Mouse (Mus musculus) NIH3T3 (cell line): Measurements from ENCODE around the gene Ppl.

Source experiments
- DNase-seq: peaks from one replicate; pipeline ENCODE4 v3.0.0-alpha.2; 2012; ENCODE audit warnings: low read depth

The Ppl gene

DNA sequence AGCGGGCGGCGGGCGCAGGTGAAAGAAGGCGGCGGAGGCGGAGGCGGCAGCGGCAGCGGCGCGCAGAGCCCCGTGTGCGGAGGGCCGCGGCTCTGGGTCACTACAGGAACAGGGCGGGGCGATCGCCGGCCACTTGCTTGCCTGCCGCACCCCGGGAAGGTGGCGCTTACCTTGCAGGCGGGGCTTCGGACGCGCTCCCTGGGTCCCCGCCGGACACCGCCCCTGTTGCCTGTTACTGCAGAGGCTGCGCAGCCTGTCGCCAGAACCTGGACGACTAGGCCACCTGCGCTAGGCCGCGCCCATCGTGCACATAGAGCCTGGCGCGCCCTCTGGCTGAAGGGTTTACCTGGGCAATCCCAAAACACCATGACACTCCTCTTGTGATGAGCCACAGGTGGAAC lies at the start of gene Ppl:
Gene Ppl (minus strand): TSS at position 21 of the 401 bp plus-strand sequence.
- no peak for DNase-seq

DNA sequence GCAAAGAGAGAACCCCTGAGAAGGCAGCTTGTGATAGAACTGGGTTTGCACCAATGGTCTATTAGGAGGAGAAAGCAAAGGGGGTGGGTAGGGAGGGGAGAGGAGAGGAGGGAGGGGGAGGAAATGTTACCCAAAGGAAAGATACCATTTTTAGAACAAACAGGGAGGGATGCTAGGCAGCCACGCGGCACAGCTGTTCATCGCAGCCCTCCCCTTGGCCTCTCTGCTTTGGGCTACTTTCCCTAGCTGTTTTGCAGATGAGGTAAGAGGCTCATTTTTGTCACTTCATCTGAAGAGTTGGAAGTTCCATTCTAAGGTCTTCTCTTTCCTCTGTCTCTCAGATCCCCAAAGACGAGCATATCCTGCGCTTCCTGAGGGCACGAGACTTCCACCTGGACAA lies 40.4 kb upstream of the Ppl start:
- DNase-seq, result no peak

DNA sequence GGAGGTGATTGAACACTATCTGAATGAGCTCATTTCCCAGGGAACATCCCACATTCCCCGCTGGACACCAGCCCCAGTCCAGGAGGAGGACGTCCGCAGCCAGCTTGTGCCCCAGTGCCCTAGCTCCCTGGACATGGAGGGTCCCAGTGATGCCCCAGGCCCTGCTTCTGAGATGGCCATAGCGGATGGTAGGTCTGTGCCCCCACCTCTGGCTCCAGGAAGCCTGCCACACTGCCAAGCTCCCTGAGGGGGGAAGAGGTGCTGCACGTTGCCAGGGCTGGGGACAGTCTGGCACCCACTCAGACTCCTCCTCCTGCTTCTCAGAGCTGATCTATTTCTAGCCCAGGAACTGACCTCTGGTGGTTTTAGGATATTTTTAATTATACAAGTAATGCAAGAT lies 36.6 kb upstream of the Ppl start:
- DNase-seq, result no peak

DNA sequence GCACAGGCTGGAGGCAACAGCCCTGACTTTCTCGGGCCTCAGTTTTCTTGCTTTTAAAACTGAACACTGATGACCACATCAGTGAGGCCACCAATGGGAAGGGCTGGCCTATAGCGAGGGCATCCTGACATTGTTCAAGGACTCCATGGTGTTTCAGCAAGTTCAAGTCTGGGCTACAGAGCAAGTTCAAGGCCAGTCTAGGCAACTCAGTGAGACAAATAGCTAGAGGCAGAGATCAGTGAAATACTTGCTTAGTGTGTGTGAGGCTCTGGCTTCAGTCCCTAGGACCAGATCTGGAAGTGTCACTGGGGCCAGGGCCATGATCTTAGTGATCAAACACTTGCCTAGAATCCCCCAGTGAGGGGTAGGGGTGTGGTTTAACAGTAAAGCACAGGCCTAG lies 35.8 kb upstream of the Ppl start:
- no peak for DNase-seq

DNA sequence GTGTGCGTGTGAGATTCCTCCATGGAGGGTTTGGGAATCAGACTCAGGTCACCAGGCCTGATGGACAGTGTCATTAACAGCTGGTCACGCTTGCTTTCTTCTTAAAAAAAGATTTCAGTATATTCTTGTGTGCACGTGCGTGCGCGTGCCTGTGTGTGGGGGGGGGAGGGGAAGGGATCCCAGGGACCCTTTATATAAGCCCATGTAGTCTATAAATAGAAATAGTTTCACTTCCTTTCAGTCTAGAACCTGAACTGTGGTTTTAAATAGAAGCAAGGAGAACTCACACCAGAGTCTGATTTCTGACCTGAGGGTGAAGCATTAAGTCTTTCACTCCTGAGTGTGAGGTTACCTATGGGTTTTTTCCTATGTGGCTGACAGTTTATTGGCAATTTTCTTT lies 32.1 kb upstream of the Ppl start:
- no peak for DNase-seq

DNA sequence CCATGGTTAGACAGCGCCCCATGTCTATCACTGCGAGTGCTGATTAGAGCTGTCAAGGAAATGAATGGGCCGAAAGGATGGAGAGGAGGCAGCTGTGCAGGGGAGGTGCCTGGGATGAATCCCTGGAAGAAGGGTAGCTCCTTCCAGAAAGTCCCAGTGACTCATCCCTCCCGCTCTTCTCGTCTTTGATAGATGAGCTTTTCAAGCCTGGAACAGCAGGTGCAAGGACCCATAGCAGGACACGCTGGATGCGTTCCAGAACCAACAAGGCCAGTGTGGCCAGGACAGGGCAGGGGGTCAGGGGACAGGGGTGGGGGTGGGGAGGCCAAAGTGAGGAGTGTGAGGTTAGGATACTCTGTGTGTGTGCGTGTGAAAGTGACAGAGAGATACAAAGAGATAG lies 27.0 kb upstream of the Ppl start:
- DNase-seq, result peak; percentile 44

DNA sequence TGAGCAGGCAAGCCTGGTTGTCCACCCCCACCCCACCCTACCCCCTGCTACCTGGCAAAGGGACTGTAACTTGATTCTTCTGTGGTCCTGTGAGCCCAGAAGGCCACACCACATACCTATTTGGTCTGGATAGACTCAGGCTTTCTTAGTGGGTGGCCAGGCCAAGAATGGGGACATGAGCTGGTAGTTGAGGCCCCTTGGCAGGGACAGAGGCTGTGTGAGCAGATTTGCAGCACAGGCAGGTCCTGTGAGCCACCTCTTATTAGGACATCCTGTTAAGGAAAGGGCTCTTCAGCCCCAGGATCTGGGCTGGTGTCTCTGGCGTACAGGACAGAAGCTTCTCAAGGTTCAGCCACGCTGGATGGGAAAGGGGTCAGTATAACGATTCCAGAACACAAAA lies 24.9 kb upstream of the Ppl start:
- DNase-seq, result no peak

DNA sequence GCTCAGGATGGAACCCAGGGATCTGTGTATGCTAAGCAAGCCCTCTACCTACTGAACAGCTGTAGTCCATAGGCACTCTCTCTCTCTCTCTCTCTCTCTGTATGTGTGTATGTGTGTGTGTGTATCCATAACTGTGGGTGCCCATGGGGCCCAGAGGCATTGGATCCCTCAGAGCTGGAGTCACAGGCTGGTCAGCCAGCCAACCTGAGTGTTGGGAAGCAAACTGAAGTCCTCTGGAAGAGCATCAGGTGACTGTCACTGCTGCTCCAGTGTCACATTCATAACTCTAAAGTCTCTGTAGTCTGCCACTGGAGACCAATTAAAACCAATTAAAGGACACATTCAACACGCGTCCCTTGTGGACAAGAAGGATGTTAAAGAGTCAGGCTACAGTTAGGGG lies 24.3 kb upstream of the Ppl start:
- DNase-seq, result no peak

DNA sequence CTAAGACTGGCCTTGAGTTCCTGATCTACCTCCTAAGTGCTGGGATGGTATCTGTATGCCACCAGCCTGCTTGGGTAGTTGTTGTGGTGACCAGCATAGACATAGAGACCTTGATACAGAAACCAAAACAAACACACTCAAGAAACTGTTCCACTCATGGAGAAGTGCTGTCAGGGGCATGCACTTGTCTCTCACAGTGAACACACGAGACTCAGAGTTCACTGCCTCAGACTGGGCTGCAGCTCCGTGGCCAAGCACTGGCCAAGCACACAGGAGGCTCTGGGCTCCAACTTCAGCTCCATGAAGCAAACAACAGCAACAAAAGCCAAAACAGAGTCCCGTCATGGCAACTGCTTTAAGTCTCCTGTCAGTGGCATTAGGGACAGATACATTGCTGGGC lies 22.8 kb upstream of the Ppl start:
- DNase-seq, result no peak

DNA sequence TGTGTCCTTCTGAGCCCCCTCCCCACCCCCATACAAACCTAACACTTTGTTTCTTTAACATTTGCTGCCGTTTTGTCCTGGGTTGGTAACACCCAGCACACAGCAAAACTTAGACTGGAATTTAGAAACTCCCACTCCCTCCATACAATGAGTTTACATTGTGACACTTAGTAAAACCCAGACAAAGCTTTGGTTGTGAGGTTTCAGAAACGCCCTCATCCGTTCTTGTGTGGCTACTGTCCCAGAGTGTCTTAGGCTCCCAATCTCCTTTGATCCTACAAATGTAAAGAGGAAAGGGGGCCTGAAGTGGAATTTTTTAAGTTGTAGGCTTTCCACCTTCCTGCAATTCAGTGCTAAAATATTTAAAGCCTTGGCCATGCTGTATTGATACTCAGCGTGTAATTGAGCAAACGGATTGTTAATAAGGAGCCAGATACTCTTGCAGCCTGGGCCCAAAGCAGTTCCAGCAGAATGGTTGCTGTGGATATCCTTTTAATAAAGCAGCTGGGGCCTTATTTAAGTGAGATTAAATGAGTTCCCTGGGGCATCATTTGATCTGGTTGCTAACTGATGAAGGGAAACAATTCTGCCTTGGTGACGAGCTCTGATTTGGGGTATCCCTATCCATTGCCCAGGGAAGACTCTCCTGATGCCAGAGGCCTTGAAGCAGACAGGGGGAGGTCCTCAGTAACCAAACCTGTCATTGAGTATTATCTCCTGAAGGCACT lies 21.2 kb upstream of the Ppl start:
- DNase-seq, result no peak

DNA sequence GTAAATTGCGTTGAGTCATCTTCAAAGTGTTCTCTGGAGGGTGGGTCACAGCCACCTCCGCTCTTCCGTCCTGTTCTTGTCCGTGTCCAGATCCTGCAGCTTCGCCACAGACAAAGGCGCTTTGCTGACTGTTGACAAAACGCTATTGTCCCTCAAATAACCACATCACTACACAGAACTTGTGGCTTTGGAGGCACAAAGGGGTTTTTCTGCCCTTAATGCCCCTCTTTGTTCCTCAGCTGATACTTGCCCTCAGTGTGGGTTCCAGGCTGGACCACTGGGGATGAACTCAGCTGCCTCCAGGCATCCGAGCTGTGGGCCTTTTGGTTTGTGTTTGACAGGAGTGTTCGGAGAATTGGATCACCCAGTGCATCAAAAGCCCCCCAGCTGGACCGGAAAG lies 18.3 kb upstream of the Ppl start:
- no peak for DNase-seq

DNA sequence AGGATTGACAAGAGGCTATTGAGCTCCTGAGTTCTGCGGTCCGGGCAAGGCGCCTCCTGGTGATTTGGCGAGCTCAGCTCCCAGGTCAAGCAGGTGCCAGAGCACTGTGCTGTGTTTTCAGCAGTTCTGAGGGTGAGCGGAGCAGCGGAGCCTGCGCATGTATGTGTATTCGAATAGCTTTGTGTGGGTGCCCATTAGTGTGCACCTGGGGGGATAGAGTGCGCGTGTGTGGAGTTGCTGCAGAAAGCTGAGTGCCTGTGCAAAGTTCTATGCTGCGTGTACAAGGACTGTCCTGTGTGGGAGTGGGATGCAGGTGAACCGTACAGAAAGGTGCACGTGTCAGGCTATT lies 14.8 kb upstream of the Ppl start, which contains the start of gene Sec14l5:
Gene Sec14l5 (plus strand): TSS at position 73 of the 349 bp plus-strand sequence.
- no peak for DNase-seq

DNA sequence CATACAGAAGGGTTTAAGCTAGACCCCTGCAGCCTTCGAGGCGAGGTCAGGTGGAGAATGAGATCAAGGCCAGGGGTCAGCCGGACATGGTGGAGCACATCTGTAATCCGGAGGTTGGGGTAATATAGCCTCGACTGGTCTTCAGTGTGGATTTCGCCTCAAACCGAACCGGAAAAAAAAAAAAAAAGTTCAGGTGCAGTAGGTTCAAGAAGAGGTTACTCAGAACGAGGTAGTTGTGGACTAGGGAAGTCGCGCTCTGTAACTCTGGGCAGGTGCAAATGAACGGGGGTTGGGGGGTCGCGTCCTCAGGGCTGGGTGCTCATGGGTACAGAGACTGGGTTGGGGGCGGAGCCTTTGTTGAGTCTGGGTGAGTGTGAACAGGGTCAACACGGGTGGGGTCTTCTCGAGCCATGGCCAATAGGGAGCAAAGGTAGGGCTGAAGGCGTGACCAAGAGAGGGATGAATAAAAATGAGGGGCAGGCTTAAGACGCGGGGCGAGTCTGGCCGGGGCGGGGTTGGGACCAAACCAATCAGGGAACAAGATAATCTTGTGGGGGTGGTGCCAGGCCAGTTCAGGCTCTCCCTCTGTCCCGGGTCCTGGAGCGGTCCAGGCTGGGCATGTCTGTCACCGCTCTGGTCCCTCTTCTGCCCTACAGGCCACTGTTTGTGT lies 14.3 kb upstream of the Ppl start:
- peak; percentile 71 for DNase-seq

DNA sequence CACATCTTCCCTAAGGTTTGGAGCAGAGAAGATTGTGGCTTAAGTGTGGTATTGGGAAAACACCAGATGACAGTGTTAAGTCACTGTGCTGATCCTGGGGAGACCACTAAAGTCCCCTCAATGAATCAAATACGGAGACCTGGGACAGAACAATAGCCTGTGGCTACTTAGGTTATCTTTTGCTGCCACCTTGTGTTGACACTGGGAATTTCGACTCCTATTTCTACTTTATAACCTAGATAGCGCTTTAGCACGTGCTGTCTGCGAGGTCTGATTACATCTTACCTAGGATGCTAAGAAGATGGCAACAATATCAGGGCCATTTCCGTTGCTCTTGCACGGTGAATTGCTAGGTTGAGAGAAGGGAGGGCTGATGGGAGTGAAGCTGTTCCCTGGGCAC lies 13.3 kb upstream of the Ppl start:
- peak; percentile 91 for DNase-seq

DNA sequence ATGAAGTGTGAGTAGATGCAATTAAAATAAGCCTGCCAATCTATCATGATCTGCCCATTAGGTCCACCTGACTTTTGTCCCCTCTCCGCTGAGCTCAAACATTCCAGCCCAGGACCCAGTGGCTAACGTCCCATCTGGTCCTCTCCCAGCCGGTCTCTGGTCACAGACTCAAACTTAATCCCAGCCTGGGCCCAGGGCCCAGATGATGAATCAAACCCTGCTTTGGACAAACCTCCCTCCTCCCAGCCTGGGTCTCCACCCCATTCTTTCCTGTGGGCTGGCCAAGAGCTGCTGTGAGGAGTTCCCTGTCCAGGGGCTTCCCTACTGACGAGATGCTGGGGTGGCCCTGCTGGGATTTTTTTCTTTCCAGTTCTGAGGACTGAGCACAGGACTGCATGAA lies 7.5 kb upstream of the Ppl start:
- DNase-seq, result peak; percentile 92

DNA sequence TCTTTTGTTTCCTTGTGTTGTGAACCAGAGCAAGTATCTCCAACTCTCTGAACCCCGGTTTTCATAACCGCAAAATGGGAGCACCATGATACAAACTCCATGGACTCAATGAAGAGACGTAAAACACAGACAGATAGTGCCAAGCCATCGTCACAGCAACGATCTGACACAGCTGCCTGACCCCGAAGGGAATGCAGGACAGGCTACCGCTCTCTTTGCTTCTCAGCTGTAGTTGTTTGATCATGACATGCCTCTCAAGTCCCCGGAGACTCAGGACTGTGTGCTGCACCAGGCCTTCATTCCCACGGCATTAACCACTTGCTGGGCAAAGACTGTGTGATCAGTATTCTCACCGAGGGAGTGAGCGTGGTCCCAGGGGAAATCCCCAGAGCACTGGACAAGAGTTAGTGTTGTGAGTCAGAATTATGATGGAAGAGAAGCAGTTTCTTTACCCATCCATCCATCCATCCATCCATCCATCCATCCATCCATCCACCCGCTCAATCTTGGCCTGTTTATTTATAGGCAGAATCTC lies 4.9 kb upstream of the Ppl start:
- DNase-seq, result peak; percentile 59

DNA sequence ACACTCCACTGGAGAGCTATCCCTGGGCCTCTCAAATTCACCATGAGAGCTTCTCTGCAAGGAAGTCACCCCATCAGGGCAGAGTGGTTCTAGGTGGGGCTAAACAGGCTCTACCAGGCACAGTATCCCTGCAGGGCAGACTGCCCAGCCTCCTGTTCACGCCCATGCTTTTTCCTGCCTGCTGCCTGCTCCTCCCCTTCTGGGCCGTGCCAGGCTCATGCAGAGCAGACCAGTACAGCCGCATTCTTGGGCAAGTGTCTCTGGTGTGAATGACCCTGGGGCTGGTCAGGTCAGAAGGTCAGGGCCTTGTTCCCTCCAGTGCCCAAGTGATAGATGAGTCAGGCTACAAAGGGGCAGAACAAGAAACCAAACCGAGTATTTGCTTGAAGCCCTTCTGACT lies 4.3 kb upstream of the Ppl start:
- DNase-seq, result peak; percentile 91

DNA sequence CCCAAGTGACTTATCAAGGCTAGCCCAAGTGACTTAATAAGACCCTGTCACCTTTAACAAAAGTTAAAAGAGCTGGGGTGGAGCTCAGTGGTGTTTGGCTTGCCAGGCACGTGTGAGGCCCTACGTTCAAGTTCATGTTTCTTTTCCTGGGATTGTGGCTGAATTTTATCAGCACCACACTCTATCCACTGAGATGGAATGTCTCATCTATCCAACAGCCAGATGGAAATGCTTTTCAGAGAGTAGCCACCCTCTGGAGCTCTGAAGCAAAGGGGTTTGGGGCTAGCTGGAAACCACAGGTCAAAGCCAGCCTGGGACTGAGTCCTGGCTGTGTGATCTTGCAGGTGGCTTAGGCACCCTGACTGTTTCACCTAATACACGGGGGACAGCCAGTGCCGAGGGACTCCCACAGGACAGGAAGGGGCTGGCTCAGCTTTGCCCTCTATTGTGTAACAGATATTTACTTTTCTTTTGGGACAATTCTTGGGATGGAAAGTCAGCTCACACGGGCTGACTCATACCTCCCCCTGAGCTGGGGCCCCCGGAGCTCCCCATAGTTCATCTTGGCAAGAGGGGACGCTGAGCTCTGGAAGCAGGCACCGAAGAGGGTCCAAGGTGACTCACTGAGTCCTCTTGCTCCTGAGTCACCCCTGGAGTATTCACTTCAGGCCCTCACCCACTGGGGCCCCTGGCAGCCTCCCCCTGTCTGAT lies 3.5 kb upstream of the Ppl start:
- DNase-seq, result peak; percentile 90

DNA sequence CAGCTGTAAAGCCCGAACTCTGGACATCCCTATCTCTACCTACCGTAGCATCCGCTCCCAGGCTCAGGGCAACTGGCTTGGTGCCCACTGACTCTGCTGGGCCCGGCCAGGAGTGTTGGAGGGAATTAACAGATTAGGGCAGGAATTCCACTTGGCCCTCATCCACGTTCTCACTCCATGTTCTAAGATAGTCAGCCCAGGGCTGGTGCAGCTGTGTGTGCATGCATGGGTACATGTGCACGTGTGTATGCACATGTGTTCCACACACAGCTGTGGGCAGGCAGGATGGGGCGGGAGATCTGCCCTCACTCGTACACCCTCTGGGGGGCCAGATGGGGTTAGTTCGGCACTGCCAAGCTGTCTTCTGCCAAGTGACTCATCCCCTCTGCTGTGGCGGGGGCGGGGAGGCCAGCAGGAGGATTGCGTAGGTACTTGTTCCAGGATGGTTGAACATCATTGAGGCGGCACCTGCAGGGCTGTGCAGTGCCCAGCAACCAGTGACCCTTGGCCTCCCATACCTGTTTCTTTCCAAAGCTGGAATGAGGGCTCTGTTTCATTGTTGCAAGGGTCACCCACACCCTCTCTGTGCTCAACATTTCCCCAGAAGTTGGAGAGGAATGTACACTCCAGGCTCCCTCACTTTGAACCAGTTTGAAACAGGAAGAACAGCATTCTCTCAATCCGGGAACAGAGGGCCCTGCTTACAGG lies 2.6 kb upstream of the Ppl start:
- DNase-seq, result peak; percentile 93

DNA sequence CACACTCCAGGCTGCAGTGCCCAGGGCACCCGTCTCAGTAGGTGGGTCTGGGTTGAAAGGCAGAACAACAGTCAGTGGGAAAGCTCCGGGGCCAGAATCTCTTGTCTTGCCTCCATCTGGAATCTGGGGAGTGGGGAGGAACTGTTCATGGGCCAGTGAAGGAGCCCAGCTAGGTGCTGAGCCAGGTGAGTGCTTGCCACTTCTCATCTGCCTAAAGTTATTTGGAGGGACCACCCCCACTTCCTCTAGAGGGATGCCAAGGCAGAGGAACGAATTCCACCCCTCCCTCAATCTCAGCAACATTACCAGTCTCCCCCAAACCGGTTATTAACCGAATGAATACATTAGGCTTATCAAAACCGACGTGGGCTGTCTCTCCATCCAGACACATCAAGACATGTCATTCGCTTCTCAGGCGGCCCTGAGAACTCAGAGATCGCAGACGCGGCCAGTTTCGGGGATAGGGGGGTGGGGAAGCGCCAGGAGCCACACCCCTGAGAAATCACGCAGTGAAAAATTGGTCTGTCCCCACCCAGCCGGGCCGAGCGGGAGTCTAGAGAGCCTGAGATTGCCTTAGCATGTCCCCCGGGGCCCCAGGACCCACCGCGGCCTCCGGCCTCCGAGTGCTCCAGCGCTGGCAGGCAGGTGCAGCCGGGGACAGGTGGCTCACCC lies 834 bp downstream of the Ppl start:
- DNase-seq, result peak; percentile 56

DNA sequence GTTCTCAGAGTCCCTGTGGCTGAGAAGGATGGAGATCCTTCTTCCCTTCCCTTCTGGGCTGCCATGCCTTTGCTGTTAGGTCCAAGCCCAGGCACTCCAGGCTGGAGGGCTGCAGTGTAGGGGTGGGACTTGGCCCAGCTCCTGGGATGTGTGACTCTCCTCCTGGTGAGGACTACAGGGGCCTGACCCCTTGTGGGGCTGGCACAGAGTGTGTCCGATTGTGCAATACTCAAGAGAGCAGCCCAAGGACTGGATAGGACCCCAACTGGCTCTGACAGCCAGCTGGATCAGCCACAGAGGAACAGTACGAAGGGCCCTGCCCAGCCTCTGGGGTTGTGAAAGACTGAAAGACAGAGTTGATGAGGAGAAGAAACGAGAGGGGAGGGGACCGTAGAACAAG lies 1.5 kb downstream of the Ppl start:
- peak; percentile 97 for DNase-seq

DNA sequence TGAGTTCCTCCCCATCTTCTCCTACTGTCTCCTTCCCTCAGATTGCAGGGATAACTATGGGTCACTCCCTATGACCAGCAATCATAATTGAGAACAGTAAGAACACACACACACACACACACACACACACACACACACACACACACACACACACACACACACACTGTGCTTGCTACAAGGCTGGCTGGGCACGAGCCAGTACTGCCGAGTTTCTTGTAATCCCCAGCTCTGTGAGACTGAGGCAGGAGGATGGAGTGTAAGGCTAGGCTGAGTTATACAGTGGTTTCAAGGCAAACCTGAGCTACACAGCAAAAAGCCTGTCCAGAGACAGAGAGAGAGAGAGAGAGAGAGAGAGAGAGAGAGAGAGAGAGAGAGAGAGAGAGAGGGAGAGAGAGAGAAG lies 2.0 kb downstream of the Ppl start:
- DNase-seq, result peak; percentile 51
